Mouse (Mus musculus): Measurements from ENCODE around the gene Mchr1. TPM values are rescaled to one million over a fixed set of nuclear protein-coding genes. Genes with fewer than 3 reads are reported as not detected.
"Not testable (repeated sequence)": the region's sequence is repeated elsewhere in the genome, so short reads cannot be mapped to it uniquely, and the experiment has no call there.

Gene Mchr1
- 10 to 100 TPM; 21.5 to 26.7 TPM for total RNA-seq (2021)

DNA sequence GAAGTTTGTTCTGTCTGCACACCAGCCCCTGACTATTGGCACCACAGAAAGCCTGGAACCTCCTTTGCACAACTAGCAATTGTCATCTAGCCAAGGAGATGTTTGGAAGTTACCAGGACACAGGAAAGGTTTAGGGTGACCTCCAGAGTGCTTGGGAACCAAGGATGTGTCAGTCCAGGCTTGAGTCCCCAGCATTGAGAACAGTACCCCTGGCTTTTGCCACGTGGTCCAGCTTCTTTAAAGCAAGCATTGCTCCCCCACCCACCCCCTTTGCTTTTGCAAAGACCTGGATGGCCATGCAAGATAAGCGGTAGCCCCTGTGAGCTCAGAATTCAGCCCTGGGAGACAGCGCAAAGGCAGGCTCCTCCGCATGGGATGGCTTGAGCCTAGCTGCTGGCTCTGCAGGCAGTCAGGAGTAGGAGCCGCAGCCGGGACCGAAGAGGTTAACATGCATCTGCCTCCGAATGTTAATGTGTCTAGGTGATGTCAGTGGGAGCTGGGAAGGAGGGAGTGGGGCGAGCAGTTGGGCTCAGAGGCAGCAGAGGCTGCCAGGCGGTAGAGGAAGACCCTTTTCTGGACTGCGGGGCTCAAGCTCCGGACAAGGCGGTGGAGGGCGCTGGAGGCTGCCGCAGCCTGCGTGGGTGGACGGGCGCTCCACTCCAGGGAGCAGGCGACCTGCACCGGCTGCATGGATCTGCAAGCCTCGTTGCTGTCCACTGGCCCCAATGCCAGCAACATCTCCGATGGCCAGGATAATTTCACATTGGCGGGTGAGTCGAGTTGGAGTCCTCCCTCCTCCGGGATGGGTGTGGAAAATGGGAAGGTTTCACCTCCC lies at the start of gene Mchr1:
Mchr1 (plus strand) TSS at position 414 of the 835 bp plus-strand sequence.
- intact Hi-C loops (cut with DNase I): loop anchor here (5.0 kb wide), 1 partner anchor 112 kb away; no protein-coding TSS in a partner anchor
- peak; percentile 79 to 90 for DNase-seq (ENCODE audit: low spot score in 2 of 2)

DNA sequence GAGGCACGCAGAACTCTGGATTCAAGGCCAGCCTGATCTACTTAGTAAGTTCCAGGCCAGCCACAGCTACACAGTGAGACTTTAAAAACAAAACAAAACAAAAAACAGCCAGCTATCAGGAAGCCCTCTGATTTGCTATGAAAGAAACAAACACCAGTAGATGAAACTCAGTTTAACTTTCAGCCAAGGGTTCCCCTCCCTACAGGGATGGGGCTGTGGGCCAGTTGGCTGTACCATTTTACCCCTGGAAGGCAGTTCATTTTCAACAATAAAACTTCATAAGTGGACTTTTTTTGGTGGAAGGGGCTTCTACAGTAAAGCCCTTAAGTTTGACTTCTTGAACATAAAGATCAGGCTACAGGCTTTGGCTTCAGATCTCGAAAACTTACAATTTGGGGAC lies 46.2 kb upstream of the Mchr1 start:
- intact Hi-C loops (cut with DNase I): no loop called here
- DNase-seq (ENCODE audit: low spot score in 2 of 2): no peak

DNA sequence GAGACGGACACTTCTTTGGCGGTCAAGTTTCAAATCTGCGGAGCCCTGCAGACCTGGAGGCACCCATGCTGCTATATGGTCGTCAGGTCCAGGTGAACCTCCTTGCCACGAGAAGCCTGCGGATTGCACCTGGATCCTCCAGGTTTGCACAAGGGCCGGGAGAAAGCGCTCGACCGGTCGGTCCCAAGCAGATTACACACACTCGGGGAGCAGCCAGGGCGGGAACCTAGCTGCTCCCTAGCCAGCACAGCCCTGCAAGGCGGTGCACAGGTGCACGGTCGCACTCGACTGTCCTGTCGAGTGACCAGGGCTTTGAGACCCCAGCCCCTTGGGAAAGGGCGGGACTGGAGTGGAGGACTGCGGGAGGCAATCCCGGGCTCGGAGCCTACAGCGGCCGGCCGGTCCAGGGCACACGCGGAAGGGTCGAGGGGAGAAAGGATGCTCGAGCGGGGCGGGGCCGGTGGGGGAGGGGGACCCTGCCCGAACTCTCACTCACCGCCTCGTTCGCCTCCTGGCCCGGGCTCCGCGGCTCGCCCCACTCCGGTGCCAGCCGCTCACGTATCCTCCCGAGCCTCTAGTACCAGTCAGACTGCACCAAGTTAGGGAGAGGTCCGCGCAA lies 45.2 kb upstream of the Mchr1 start:
- intact Hi-C loops (cut with DNase I): loop anchor here (2.0 to 10.0 kb wide), 2 partner anchors 83 to 485 kb away; no protein-coding TSS in a partner anchor
- DNase-seq (ENCODE audit: low spot score in 2 of 2): no peak

DNA sequence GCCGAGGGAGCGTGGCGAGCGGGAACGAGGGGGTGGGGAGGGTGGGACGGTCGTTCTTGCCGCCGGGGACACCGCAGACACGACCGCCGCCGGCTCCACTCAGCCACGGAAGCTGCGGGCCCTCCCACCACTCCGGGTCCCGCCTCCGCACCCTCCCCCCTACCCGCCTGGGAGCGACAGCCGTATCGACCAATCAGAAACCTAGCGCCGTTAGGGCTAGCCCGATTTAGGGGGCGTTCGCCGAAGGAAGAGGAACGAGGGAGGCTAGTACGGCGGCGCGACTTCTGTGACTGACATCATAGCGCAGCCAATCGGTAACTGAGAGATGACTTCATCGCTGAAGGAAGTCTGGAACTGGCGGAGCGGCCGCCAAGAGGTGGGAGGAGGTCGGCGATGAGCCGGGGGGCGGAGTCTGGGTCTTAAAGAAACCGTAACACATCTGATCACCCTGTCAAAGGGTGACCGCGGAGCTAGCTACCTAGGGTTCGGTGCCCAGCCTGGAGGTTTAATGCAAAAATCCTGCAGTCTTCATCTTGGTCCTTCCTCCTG lies 44.6 kb upstream of the Mchr1 start, which contains the start of gene Mrtfa:
Mrtfa (minus strand) TSS at position 128 of the 549 bp plus-strand sequence.
- DNase-seq (ENCODE audit: low spot score in 2 of 2): peak; percentile 99 to 100
- intact Hi-C loops (cut with DNase I): loop anchor here (2.0 to 10.0 kb wide), 2 partner anchors 84 to 486 kb away; no protein-coding TSS in a partner anchor

DNA sequence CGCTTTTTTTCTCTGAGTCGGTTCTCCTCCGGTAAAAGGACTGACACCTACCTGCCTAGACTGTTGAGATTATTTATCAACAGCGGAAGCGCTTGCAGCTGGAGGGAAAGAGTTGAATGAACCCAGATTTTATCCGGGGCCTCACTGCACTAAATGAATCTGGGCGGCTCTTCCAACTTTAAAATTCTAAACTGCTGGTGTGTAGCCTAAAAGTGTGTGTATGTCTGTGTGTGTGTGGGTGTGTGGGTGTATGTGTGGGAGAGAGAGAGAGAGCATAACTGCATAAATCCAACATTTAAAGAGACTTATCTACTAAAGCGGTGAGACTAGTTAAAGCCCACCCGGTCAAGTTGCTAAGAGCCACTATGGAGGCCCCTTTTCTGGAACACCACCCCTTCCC lies 44.0 kb upstream of the Mchr1 start:
- peak; percentile 26 to 55 for DNase-seq (ENCODE audit: low spot score in 2 of 2)
- intact Hi-C loops (cut with DNase I): loop anchor here (2.0 to 10.0 kb wide), 2 partner anchors 85 to 487 kb away; no protein-coding TSS in a partner anchor

DNA sequence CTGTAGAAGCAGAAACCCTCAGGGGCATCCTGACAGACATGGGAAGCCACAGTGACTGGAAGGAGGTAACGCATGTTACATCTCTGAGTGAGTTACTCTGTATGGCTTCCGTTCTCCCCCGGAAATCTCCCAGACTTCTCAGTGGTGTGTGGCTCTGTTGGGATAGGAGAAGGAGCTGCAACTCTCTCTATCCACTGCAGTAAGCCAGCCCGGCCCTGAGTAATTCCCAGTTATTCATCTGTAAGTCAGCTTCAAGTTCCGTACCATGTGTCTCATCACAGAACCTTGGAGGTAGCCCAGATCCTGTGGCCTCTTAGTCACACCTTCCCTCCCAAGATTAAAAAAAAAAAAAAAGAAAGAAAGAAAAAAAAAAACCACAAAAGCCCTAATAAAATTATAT lies 43.0 kb upstream of the Mchr1 start:
- intact Hi-C loops (cut with DNase I): loop anchor here (10.0 kb wide), 1 partner anchor 488 kb away; no protein-coding TSS in a partner anchor
- no peak for DNase-seq (ENCODE audit: low spot score in 2 of 2)

DNA sequence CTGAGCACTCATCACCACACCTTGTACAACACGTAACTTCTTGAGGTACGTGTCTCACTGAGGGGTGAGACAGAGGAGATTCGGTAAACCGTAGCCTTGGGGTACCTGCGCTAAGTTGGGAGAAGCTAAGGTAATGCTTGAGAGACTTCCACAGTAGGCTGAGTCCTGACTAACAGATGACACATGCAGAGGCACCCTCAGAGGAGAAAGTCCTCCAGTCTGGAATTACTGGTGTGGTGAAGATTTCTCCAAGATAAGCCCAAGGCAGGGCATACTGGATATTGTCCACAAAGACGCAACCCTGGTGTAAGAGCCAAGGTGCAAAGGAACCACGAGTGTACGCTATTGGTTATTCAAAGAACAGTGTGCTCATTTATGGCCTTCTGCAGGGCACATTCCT lies 42.4 kb upstream of the Mchr1 start:
- DNase-seq (ENCODE audit: low spot score in 2 of 2): no peak
- intact Hi-C loops (cut with DNase I): loop anchor here (10.0 kb wide), 1 partner anchor 488 kb away; no protein-coding TSS in a partner anchor

DNA sequence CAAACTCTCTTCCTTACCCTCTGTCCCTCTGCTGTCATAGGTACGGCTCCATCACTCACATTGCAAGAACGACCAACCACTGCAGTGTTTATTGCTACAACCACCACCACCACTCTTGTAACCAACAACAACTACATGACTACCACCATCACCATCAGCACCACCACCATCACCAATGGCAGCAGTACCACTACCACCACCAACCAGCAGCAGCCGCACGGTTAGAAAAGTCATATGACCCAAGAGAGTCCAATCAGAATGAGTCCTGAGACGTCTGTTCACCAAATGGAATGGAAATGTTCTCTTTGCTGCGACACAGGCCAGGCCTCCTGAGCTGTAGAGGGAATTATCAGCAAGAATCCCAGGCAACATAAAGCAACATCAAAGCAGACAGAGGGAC lies 40.5 kb upstream of the Mchr1 start:
- intact Hi-C loops (cut with DNase I): loop anchor here (10.0 kb wide), 1 partner anchor 490 kb away; no protein-coding TSS in a partner anchor
- DNase-seq (ENCODE audit: low spot score in 2 of 2): no peak

DNA sequence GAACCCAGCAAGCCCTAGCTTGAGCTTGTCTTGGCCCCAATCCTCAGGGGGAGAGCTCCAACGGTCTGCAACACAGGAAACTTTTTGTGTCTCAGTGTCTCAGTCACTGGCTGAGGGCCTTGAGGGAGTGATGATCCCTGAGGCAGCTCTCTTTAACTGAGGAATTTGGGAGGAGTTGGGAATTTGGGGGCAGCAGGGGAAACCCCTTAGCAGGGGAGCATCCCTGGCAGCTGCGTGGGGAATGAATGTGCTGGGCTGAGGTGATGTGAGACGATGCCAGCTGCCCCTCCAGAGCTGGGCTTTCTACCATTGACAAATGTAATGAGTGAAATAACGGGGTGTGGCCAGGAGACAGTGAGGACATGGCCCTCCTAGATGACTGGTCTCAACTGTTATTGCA lies 39.9 kb upstream of the Mchr1 start:
- intact Hi-C loops (cut with DNase I): loop anchor here (10.0 kb wide), 1 partner anchor 491 kb away; no protein-coding TSS in a partner anchor

DNA sequence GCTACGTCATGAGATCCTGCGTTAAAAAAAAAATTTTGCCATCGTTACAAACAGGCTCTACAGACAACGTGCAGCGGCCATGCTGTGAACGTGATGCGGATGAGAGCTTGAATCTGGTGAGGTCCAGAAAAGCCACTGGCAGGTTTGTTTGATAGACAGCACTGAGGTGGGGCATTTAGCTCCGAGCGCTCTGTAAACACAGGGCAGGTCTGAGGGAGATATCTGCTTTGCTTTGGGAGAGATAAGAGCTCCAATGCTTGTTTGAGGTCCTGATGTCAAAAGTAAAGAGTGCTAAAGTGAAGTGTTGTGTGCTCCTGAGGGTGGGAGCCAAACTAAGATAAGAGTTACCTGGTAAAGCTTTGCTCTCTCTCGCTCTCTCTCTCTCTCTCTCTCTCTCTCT lies 38.1 kb upstream of the Mchr1 start:
- intact Hi-C loops (cut with DNase I): loop anchor here (10.0 kb wide), 1 partner anchor 492 kb away; no protein-coding TSS in a partner anchor
- no peak for DNase-seq (ENCODE audit: low spot score in 2 of 2)

More for the DNA sequence above, 39.9 kb upstream of the Mchr1 start:
- DNase-seq (ENCODE audit: low spot score in 2 of 2): no peak

DNA sequence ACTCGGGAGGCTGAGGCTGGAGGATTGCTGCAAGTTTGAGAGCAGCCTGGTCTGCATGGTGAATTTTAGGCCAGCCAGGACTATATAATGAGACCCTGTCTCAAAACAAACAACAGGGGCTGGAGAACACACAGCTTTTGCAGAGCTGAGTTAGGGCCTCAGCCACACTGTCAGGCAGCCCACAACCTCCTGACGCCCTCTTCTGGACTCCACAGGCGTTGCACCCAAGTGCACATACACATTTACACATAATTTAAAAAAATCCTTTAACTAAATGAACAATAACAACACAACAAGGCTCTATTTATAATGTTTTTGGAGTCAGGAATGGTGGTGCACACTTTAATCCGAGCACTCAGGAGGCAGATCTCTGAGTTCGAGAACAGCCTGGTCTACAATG lies 36.9 kb upstream of the Mchr1 start:
- no peak for DNase-seq (ENCODE audit: low spot score in 2 of 2)
- intact Hi-C loops (cut with DNase I): loop anchor here (2.0 to 10.0 kb wide), 2 partner anchors 122 to 494 kb away; no protein-coding TSS in a partner anchor

DNA sequence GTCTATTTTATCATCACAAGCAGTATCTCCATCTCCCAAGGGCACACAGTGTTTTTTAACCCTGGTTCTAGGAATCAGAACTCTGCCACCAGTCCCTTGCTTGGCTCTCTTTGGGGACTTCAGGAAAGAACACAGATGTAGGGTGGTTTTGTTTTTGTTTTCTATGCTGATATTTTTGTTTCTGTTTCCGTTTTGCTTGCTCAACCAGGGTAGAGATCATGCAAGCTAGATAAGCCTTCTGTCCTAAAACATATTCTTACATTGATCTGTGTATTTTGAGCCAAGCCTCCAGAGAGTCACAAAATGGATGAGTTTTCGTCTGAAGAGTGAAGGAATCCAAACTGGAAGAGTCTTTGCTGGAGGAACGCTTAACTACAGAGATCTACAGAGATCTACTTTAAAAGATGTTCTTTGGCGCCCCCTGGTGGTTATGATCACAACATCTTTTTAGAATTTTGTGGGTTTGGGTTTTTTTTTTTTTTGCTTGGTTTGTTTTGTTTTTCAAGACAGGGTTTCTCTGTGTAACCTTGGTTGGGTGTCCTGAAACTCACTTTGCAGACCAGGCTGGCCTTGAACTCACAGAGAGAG lies 35.8 kb upstream of the Mchr1 start:
- intact Hi-C loops (cut with DNase I): loop anchor here (1.0 to 10.0 kb wide), 3 partner anchors 123 to 495 kb away; no protein-coding TSS in a partner anchor
- DNase-seq (ENCODE audit: low spot score in 2 of 2): peak; percentile 64 to 71

DNA sequence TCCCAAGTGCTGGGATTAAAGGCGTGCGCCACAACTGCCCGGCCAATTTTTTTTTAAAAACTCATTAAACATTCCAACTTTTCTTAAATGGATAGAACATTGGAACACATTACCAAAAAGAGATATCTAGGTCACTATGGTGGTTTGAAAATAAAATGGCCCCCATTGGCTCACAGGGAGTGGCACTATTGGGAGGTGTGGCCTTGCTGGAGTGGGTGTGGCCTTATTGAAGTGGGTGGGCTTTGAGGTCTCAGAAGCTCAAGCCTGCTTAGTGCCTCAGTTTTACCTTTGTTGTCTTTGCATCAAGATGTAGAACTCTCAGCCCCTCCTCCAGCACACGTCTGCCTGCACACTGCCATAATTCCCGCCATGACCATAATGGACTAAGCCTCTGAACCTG lies 32.8 kb upstream of the Mchr1 start:
- intact Hi-C loops (cut with DNase I): no loop called here

DNA sequence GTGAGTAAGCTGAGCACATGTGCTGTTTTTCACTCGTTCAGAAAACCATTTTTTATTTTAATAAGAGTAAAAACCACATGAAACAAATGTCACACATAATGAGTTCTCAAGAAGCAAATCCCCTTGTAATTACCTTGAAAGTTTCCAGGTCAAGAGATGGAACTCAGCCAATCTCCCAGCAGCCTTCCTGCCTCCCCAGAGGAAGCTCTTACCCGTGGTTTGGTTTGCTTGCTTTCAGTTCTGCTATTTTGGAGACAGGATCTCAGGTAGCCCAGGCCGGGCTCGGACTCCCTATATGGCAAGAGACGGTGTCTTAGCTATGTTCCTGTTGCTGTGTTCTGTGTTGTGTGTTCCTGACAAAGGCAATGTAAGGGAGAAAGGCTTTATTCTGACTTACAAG lies 24.8 kb upstream of the Mchr1 start:
- DNase-seq (ENCODE audit: low spot score in 2 of 2): no peak
- intact Hi-C loops (cut with DNase I): no loop called here

More for the DNA sequence above, 32.8 kb upstream of the Mchr1 start:
- no peak for DNase-seq (ENCODE audit: low spot score in 2 of 2)

DNA sequence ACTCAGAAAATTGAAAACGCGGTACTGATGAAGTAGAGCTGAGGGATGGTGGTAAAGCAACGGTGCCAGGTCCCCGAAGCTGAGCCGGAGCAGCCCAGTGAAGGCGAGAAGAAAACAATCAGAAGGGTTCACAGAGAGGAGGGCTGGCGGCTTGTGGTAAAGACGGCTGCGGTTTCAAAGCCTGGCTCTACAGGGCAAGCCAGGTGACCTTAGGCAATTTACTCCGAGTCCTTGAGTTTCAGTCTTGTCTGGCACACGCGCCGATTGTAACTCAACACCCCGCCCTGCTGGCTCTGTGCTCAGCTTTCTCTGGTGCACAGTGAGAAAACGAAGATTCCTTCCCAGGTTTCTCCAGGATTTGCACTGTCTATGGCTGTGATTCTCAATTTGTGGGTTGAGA lies 22.3 kb upstream of the Mchr1 start:
- intact Hi-C loops (cut with DNase I): no loop called here

DNA sequence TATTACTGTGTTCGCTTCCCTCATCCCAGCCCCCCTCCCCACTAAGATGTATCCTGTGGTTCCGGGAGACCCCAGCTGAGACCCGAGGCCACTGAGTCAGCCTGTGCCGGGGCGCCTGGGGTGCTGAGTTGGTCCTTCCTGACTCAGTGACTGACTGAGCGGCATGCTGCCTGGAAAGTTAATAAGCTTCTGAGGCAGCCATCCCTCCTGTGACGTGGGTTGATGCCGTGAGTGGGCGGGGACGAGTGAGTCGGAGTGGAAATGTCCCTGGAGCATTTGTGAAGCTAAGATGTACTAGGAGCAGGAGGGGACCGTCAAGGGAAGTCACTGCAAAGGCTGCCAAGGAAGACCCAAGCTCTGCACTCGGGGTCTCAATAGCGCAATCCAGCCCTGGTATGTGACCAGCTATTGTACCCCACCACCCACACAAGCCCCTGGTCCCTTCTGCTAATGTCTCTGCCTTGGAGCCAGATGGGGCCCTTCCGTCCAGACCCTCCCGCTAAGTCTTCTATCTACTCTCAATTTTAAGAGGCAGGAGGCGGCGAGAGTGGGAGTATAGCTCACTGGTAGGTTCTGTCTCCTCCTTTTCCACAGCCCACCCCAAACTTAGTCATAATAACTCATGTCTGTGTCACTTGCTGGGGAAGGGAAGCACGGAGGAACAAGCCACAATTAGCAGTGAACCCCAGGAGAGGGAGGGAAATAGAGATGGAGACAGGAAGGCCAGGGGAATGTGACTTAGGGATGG lies 18.2 kb upstream of the Mchr1 start:
- DNase-seq (ENCODE audit: low spot score in 2 of 2): peak; percentile 60 to 92
- intact Hi-C loops (cut with DNase I): no loop called here

More for the DNA sequence above, 22.3 kb upstream of the Mchr1 start:
- DNase-seq (ENCODE audit: low spot score in 2 of 2): no peak

DNA sequence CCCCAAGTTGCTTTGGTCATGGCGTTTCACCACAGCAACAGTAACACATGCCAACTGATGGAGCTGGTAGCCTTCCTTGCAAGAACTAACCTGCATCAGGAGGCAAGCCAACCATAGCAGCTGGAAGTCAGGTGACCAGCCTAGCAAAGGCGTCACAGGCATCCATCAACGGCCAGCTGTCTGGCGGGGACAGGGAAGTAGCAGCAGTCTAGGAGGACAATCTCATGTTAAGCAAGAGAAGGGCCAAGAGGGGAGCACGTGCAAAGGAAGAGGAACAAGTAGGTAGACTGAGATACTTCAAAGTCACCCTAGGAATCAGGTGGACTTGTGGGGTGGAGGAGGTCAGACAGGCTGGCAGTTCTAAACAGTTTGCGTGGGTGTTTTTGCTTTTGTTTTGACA lies 16.2 kb upstream of the Mchr1 start:
- DNase-seq (ENCODE audit: low spot score in 2 of 2): no peak
- intact Hi-C loops (cut with DNase I): no loop called here

DNA sequence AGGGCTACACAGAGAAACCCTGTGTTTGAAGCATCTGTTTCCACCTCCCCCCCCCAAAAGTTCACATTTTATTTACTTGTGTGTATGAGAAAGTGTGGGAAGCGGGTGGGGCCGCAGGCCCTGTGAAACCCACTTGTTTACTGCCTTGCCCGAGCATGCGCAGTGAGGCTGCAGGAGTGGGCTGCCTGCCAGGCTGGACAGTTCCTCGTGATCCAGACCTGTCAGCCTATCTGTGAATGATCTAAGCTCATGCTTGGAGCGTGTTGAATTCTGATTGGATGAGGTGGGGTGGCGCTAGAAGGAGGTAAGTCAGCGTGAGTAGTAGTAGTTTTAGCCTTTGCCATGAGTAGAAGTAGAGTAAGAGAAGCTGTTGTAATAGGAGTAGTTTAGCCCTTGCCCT lies 15.2 kb upstream of the Mchr1 start:
- intact Hi-C loops (cut with DNase I); DNase-seq (ENCODE audit: low spot score in 2 of 2): not testable (repeated sequence)

DNA sequence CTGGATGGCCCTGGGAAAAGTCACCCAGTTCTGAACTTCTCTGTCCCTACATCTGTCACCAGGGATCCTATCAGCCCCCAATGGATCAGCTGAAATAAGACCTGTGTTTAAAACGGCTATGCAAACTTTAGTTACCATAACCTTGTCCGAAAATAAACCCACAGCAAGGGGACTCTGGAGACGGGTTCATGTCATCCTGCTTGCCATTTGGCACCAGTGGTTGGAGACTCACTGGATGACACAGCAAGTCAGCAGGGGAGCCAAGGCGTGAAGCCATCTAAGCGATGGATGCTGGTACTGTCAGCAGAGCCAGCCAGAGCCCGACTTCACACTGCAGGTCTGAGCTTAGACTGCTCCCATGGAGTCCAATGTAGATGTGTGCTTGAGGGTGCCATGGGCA lies 13.9 kb upstream of the Mchr1 start:
- DNase-seq (ENCODE audit: low spot score in 2 of 2): no peak
- intact Hi-C loops (cut with DNase I): no loop called here
